Mouse (Mus musculus) thymus, adult 2 months (tissue): ENCODE results near the gene Gm20521. TPM values are rescaled to one million over a fixed set of nuclear protein-coding genes. Genes with fewer than 3 reads are reported as not detected.
"Not testable (repeated sequence)": the region's sequence is repeated elsewhere in the genome, so short reads cannot be mapped to it uniquely, and the experiment has no call there.

ENCODE experiments used
- DNase-seq: peaks from one replicate; pipeline ENCODE4 v3.0.0; 2021
- H3K27ac ChIP-seq: fragments of 200-500 bp; 2 replicates; pipeline ENCODE4 v1.5.1; 2012; ENCODE audit warnings: low read length, control low read depth; ENCODE audit not compliant: control insufficient read depth, insufficient read depth
- H3K27me3 ChIP-seq: fragments of 200-500 bp; 2 replicates; pipeline ENCODE4 v1.6.1; 2012; ENCODE audit warnings: mild to moderate bottlenecking, low read length, moderate library complexity, mixed read lengths; ENCODE audit not compliant: control insufficient read depth, insufficient read depth
- H3K36me3 ChIP-seq: fragments of 200-500 bp; 2 replicates; pipeline ENCODE4 v1.6.1; 2012; ENCODE audit warnings: mild to moderate bottlenecking, low read length, moderate library complexity; ENCODE audit not compliant: control insufficient read depth, insufficient read depth
- H3K4me1 ChIP-seq: fragments of 200-500 bp; replicated peaks from 2 replicates; pipeline ENCODE4 v1.6.1; 2012; ENCODE audit warnings: low read length; ENCODE audit not compliant: control insufficient read depth, insufficient read depth
- H3K4me3 ChIP-seq: fragments of 200-500 bp; 2 replicates; pipeline ENCODE4 v1.5.1; 2012; ENCODE audit warnings: mild to moderate bottlenecking, low read length, control low read depth, moderate library complexity; ENCODE audit not compliant: control insufficient read depth, insufficient read depth
- CTCF ChIP-seq: fragments of 200-500 bp; IDR thresholded peaks from 2 replicates; pipeline ENCODE4 v1.5.1; 2012; ENCODE audit warnings: mild to moderate bottlenecking, control low read depth, low read length, moderate library complexity, borderline replicate concordance; ENCODE audit not compliant: control insufficient read depth, poor library complexity, insufficient read depth; ENCODE audit errors: extremely low read depth
- POLR2A ChIP-seq: fragments of 200-500 bp; IDR thresholded peaks from 2 replicates; pipeline ENCODE4 v1.6.1; 2012; ENCODE audit warnings: mild to moderate bottlenecking, low read length, control low read depth, moderate library complexity; ENCODE audit not compliant: control insufficient read depth, poor library complexity, insufficient read depth; ENCODE audit errors: extremely low read depth
- WGBS: fragments of 180-500 bp; shearing (Covaris S2); methylation state at CpG from one replicate; pipeline ENCODE4 v1.1.7; 2018; 5-methylcytosine and 5-hydroxymethylcytosine counted together
- polyA plus RNA-seq: library from polyadenylated mRNA; depleted of rRNA; stranded (reverse); fragments of >200 nt; gene quantifications from 2 replicates; pipeline ENCODE4 v1.2.3, GENCODE M21; 2012; rRNA removed

The Gm20521 gene
- polyA plus RNA-seq, 1 experiment: 1.9 TPM

- no peak overlapping the region for H3K27ac ChIP-seq
- H3K36me3 ChIP-seq: no peaks in the 10 kb centered on the region
- 87% methylated on average over 19 of the region's 19 CpGs for WGBS
- peaks cover 6% of the 10 kb centered on the region; the same call in 1 of the 2 replicates for H3K4me1 ChIP-seq
- TF ChIP-seq POLR2A (no peak), CTCF (no peak)
- H3K4me3 ChIP-seq: no peak overlapping the region
- DNase-seq: no peak
- H3K27me3 ChIP-seq: no peaks in the 10 kb centered on the region; the same call in 1 of the 2 replicates
Observed at GRCm38 (mm10) chr14:54945975-54946704, 62.9 kb downstream of the Gm20521 start.

- H3K4me3 ChIP-seq, H3K27ac ChIP-seq, H3K4me1 ChIP-seq, H3K27me3 ChIP-seq, DNase-seq, H3K36me3 ChIP-seq: not testable (repeated sequence)
- 94% methylated on average over 11 of the region's 11 CpGs for WGBS
Observed at GRCm38 (mm10) chr14:54947008-54947407, 63.8 kb downstream of the Gm20521 start.

Other genes starting within 250 kb of the Gm20521 start
- gene Gm17606, start 242.5 kb upstream of the Gm20521 start, polyA plus RNA-seq: not detected in 2 replicates
- gene Cdh24, start 242.1 kb upstream of the Gm20521 start, polyA plus RNA-seq: 138 and 142 TPM in 2 replicates
- gene 1700123O20Rik, start 197.2 kb upstream of the Gm20521 start, polyA plus RNA-seq: 80.2 and 92.8 TPM in 2 replicates
- gene Acin1, start 196.5 kb upstream of the Gm20521 start, polyA plus RNA-seq: 238 and 263 TPM in 2 replicates
- 0.09 and 0.14 TPM in 2 replicates for gene Gm29776, start 184.6 kb upstream of the Gm20521 start, polyA plus RNA-seq
- gene Cebpe, start 171.3 kb upstream of the Gm20521 start, polyA plus RNA-seq: 2.1 and 2.7 TPM in 2 replicates
- 10.0 and 11.6 TPM in 2 replicates for gene Slc7a8, start 101.5 kb upstream of the Gm20521 start, polyA plus RNA-seq
- 0.15 TPM in 1 of 2 replicates, not detected in the other for gene Rnf212b, start 69.3 kb upstream of the Gm20521 start, polyA plus RNA-seq
- gene Homez, start 12.5 kb upstream of the Gm20521 start, polyA plus RNA-seq: 4.7 and 5.9 TPM in 2 replicates
- 14.3 and 18.2 TPM in 2 replicates for gene Ppp1r3e, start 5.9 kb upstream of the Gm20521 start, polyA plus RNA-seq
- gene Bcl2l2, start 64 bp upstream of the Gm20521 start, polyA plus RNA-seq: 21.4 and 23.5 TPM in 2 replicates
- 190 and 219 TPM in 2 replicates for gene Pabpn1, start 9.1 kb downstream of the Gm20521 start, polyA plus RNA-seq
- 25.7 and 29.9 TPM in 2 replicates for gene Slc22a17, start 29.7 kb downstream of the Gm20521 start, polyA plus RNA-seq
- gene Efs, start 42.7 kb downstream of the Gm20521 start, polyA plus RNA-seq: 20.0 and 25.0 TPM in 2 replicates
- gene Il25, start 49.3 kb downstream of the Gm20521 start, polyA plus RNA-seq: 0.11 and 0.50 TPM in 2 replicates
- 0.67 and 0.92 TPM in 2 replicates for gene Cmtm5, start 52.8 kb downstream of the Gm20521 start, polyA plus RNA-seq
- gene Myh6, start 83.5 kb downstream of the Gm20521 start, polyA plus RNA-seq: 13.4 and 159 TPM in 2 replicates
- not detected in 2 replicates for gene Gm17428, start 93.5 kb downstream of the Gm20521 start, polyA plus RNA-seq
- gene Myh7, start 111.2 kb downstream of the Gm20521 start, polyA plus RNA-seq: 0.23 and 0.96 TPM in 2 replicates
- gene Ngdn, start 132.0 kb downstream of the Gm20521 start, polyA plus RNA-seq: 24.6 and 31.0 TPM in 2 replicates
- gene Zfhx2, start 208.9 kb downstream of the Gm20521 start, polyA plus RNA-seq: 6.3 and 6.6 TPM in 2 replicates
- 6.0 and 6.1 TPM in 2 replicates for gene Thtpa, start 211.3 kb downstream of the Gm20521 start, polyA plus RNA-seq
- gene Ap1g2, start 223.2 kb downstream of the Gm20521 start, polyA plus RNA-seq: 91.5 and 94.5 TPM in 2 replicates
- gene Jph4, start 233.5 kb downstream of the Gm20521 start, polyA plus RNA-seq: 0.37 and 0.51 TPM in 2 replicates